Mouse (Mus musculus): ENCODE data around the gene Klf3.

Gene Klf3

GRCm38 (mm10) chr5:64809864-64810263 is 6.7 kb downstream of the Klf3 start:
- DNase-seq (ENCODE audit: low read depth): no peak

DNA sequence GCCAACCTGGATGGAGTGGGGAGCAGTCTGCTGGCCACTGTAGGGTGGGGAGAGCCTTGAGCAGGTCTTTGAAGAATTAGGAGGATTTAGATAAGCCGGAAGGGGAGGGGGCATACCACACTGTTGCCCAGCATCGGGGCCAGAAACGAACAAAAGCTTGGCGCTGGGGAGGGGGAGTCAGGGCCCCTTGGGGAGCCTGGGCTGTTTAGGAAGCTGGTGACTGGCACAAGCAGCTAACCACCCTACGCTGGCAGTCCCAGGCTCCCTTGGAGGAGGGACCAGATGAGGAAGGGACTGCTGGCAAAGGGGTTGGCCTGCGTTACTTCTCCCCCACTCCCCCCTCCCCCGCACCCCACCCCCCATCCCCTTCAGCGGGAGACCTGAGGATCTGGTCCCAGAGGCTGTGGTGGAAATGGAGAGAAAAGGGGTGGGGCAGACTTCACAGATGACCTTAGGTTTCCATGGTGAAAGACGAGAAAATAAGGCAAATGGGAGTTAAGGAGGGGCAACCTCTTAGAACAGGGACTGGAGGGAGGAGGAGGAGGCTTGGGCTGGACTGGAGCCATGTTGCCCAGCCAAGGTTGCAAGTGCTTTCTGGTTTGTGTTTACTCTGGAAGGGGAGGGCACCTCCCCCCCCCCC is 7.8 kb downstream of the Klf3 start:
- DNase-seq (ENCODE audit: low read depth): no peak

DNA sequence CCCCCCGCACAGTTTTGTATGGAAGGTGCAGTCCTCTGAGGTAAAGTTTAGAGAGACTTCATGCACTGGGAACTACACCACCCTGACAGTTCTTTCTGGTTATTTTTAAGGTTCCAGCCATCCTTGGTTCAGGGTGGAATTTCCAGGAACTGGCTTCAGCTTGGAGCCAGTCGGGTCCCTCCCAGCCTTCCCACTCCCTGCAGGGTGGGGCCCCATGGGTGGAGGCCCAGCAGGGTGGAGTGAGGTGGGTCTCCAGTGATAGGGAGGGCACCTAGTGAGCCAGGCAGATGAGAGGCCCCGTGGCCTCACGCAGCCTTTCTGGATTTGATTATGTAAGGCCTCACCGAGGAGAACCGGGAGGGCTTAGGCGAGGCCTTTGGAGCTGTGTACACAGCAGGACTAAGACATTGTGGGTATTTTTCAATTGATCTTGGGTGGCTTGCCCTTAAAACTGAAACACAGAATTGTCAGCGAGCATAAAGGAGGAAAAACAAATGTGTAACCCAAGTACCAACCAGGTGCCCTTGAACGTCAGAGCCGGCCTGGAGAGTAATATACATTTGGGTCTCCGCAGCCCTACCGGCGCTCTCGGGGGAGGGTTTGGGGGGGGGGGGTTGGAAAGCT is 8.4 kb downstream of the Klf3 start:
- peak; percentile 71 for DNase-seq (ENCODE audit: low read depth)

DNA sequence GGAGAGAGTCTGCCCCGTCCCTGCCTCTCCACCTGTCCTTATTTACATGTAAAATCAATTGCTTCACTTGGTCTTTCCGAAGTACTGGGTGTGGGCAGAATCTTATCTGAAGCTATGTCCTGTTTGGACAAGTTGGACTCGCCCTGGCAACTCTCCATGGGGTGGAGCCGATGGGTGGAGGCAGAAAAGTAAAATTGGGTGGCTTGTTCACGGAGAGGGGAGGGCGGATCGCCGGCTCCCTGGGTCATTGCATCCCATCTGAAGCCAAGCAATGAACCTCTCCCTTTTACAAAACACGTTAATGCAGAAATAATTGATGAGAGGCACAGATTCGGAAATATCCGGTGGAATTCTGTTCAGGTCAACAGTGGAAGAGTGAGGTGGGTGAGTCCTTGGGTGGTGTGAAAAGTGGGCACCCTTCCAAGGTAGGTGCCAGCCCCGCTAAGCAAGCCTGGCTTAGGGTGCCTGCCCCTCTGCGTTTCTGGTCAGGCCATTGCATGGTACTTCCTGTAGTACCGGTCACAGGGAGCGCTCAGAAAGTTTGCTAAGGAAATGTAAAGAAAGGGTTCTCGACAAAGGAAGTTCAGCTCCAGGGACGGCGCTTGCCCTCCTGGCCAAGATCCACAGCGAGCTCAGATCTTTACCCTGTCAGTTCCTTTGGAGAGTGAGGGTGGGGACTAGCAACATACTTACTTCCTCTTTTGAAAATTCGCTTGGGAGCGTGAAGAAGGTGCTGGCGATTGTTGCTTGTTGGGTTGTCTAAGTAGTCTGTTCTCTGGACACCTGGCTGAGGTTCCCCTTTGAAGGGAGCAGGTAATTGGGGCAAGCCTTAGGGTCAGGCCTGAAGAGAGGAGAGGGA is 9.2 kb downstream of the Klf3 start:
- peak; percentile 66 for DNase-seq (ENCODE audit: low read depth)

DNA sequence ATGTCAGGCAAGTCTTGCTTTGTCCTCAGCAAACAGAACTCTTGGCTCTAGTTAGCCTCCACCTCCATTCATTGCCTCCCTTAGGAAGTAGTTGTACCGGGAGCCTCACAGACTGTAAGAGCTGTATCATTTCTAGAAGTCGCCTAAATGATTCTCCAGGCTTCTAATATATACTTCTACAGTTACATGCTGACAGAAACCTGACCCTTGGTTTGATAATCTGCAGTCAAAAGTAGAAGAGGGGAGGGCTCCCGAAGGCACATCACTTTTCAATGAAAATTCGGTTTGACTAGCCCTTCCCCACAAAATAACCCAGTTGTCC is 9.8 kb downstream of the Klf3 start:
- no peak for DNase-seq (ENCODE audit: low read depth)

- DNase-seq (ENCODE audit: low read depth): peak; percentile 96
These were observed 10.2 kb downstream of the Klf3 start for GRCm38 (mm10) chr5:64813361-64813760.

DNA sequence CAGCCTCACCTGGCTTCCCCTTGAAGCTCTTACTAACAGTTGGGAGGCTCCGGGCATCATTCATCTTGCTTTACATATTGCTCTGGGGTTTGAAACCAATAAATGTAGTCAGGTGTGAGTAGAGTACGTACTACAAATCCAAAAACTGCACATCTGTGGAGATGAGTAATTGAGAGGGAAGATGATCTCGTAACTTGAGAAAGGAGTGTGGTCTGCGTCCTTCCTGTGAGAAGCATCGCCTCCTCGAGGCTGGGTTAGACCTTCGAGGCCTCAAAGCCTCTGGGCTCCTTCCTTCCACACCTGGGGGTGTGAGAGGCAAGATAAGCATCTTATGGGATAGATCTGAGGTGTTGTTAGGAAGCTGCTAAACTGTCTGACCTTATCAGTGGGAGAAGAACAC is 11.2 kb downstream of the Klf3 start:
- peak; percentile 70 for DNase-seq (ENCODE audit: low read depth)

GRCm38 (mm10) chr5:64815631-64816030 is 12.4 kb downstream of the Klf3 start:
- DNase-seq (ENCODE audit: low read depth): no peak

- DNase-seq (ENCODE audit: low read depth): no peak
These were observed 13.2 kb downstream of the Klf3 start for GRCm38 (mm10) chr5:64816290-64816973.

- DNase-seq (ENCODE audit: low read depth): no peak
These were observed 13.7 kb downstream of the Klf3 start for GRCm38 (mm10) chr5:64816974-64817296.

DNA sequence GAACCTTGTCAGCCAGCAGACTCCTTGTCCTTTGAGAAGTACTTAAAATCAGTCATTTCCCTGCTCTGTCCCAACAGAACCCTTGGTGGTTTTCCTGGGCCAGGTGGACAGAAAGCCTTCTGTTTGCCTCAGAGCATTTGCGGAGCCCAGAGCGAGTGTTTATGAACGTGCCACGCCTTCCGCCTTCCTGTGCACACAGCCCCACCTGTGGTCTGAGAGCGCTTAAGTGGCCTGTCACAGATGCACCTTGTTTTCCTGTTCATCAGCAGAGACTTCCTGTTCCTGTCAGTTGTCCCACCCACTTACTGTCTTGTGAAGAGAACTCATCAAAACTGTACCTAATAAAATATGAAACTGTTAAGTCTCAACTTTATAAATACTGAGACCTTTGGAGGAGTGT is 16.2 kb downstream of the Klf3 start:
- DNase-seq (ENCODE audit: low read depth): peak; percentile 88

- DNase-seq (ENCODE audit: low read depth): no peak
These were observed 16.9 kb downstream of the Klf3 start for GRCm38 (mm10) chr5:64820138-64820537.

- no peak for DNase-seq (ENCODE audit: low read depth)
These were observed 18.1 kb downstream of the Klf3 start for GRCm38 (mm10) chr5:64821294-64821693.

- DNase-seq (ENCODE audit: low read depth): no peak
These were observed 18.8 kb downstream of the Klf3 start for GRCm38 (mm10) chr5:64821964-64822363.

DNA sequence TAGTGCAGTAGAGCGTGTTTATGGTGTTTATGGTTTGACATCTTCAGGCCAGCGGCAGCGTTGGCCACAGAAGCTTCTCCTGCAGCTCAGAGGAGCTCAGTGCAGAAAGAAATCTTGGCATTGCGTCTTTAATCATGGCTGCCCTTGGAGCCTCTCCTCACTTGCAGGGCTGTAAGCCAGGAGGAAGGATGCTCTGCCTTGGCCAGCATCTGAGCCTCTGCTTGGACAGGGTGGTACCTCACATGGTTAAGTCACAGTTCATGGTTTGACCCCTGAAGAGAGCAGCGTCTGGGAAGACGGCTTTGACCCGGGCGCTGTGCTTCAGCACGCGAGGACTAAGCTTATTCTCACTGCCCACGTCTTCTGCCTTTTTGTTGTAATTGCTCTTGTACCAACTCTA is 20.2 kb downstream of the Klf3 start:
- no peak for DNase-seq (ENCODE audit: low read depth)

DNA sequence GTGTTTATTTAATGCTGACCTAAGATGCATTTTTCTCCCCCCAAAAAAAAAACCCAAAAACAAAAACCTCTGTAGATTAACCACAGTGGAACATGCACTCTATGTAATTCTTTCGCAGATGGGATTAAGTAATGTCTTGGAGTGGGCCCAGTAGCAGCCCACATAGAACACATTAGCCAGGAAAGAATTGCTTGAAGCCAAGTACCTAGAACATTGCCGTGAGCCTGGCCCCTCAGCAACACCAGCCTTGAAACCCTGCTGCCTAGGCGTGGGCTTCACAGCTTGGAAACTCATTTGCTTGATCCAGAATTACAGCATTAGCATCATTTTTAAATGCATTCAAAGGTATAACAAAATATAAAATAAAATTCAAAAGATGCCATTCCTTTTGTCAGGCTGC is 21.6 kb downstream of the Klf3 start:
- DNase-seq (ENCODE audit: low read depth): no peak

DNA sequence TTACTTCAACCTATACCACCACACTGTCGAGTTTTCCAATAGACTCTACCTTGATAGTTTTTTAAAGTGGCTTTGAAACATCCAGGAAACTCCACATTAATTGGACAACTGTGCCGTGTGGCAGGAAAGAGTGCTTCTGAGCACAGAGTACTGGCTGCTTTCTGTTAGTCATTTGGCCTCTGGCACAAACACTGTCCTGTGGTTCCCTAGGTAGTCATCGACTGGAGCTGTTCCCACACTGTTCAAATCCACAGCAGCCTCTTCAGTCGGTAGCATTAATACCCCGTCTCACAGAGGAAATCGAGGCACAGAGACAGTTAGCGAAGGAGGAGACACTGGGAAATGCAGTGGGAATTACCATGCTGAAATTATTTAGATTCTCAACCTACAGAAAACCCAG is 22.3 kb downstream of the Klf3 start:
- no peak for DNase-seq (ENCODE audit: low read depth)

- no peak for DNase-seq (ENCODE audit: low read depth)
These were observed 24.0 kb downstream of the Klf3 start for GRCm38 (mm10) chr5:64827151-64827550.

DNA sequence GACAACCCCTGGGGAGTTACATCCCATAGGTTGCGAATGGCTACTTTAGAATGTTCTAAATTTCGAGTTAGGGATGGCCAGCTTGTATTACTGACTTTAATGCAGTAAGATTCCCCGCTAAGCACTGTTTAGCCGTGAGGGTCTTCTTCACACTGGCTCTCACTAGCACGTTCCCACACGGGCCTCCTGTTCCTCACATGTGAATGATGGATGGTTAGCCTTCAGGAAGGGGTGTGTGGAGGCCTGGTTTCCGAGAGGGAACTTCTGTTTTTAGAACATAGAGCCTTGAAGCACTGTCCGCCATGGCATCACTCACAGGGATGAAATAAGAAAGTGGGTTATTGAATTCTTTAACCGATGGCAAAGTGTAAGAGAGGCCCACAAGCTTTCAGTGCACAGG is 25.1 kb downstream of the Klf3 start:
- no peak for DNase-seq (ENCODE audit: low read depth)

DNA sequence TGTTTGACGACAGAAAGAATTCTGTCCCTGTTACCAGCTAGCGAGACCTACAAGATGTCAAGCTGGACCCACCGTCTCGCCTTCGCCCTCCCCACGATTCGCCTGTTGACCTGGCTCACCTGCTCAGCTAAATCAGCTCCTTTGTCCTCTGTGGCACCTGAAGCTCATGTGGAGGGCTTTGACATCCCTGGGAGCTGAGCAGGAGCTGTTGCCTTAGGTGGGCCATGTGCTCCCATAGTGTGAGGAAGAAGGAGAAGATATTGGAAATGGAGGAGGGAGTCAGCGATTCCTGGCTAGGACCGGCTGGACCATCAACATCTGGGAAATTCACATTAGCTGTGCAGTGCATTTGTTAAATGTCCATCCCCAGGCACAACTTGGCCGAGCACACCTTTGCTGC is 26.4 kb downstream of the Klf3 start:
- DNase-seq (ENCODE audit: low read depth): no peak

- no peak for DNase-seq (ENCODE audit: low read depth)
These were observed 27.6 kb downstream of the Klf3 start for GRCm38 (mm10) chr5:64830773-64831172.

DNA sequence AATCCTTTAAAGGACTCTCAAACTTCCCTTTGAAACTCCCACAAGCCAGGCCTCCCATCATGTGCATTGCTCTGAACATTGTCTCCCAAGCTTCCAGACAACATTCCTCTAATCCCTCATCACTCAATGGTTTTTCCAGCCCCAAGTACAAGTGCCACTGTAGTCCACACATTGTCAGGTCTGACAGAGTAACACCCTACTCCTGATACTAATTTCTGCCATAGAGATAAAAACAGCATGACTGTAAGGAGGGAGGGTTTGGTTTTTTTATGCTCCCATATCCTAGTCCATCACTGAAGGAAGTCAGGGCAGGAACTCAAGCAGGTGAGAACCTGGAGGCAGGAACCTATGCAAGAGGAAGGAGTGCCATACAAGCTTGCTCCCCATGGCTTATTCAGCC is 30.2 kb downstream of the Klf3 start:
- no peak for DNase-seq (ENCODE audit: low read depth)

DNA sequence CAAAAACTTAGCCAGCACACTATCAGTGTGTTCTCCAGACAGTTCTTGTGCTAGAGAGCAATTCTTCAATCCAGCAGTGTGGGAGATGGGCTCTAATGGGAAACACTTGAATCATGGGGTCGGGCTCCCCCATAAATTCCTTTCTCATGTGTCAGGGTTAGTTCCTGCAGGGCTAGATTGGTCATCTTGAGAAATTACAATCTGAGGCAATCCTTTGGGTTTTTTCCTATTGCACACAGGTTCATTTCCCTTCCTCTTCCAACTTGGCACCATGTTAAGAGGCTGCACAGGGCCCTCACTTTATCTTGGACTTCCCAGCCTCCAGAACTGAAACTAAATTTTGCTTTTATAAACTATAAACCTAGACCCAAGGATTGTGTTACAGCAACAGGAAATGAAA is 31.0 kb downstream of the Klf3 start:
- no peak for DNase-seq (ENCODE audit: low read depth)

All from naive thymus-derived CD4-positive, alpha-beta T cell, adult 2 months (primary cell).